Mouse (Mus musculus) embryonic facial prominence, embryonic 15.5 days (tissue): ENCODE data around the gene Wdr46. TPM values are rescaled to one million over a fixed set of nuclear protein-coding genes. Genes with fewer than 3 reads are reported as not detected.
"Not testable (repeated sequence)": the region's sequence is repeated elsewhere in the genome, so short reads cannot be mapped to it uniquely, and the experiment has no call there.

Source experiments
- ATAC-seq: fragments of 200-750 bp; cut with Nextera tagmentation; 2 replicates; pipeline ENCODE4 v1.8.0; 2017; ENCODE audit warnings: low read depth, moderate TSS enrichment; ENCODE audit not compliant: insufficient number of reproducible peaks, low FRiP score, low TSS enrichment
- H3K27ac ChIP-seq: fragments of 300-500 bp; sonication (generic); replicated peaks from 2 replicates; pipeline ENCODE4 v1.5.1; 2015; ENCODE audit warnings: mild to moderate bottlenecking, inconsistent platforms
- H3K27me3 ChIP-seq: fragments of 300-500 bp; sonication (generic); 2 replicates; pipeline ENCODE4 v1.6.1; 2015; ENCODE audit warnings: inconsistent platforms
- H3K36me3 ChIP-seq: fragments of 300-500 bp; sonication (generic); 2 replicates; pipeline ENCODE4 v1.6.1; 2015; ENCODE audit warnings: mild to moderate bottlenecking, inconsistent platforms
- H3K4me1 ChIP-seq: fragments of 300-500 bp; sonication (generic); 2 replicates; pipeline ENCODE4 v1.6.1; 2015; ENCODE audit warnings: inconsistent platforms
- H3K4me2 ChIP-seq: fragments of 300-500 bp; sonication (generic); replicated peaks from 2 replicates; pipeline ENCODE4 v1.6.1; 2015; ENCODE audit warnings: mild to moderate bottlenecking, inconsistent platforms
- H3K4me3 ChIP-seq: fragments of 300-500 bp; sonication (generic); replicated peaks from 2 replicates; pipeline ENCODE4 v1.5.1; 2015; ENCODE audit warnings: mild to moderate bottlenecking, inconsistent platforms
- H3K9ac ChIP-seq: fragments of 300-500 bp; sonication (generic); 2 replicates; pipeline ENCODE4 v1.6.1; 2015; ENCODE audit warnings: inconsistent platforms
- H3K9me3 ChIP-seq: fragments of 300-500 bp; sonication (generic); replicated peaks from 2 replicates; pipeline ENCODE4 v1.6.1; 2016; ENCODE audit warnings: inconsistent platforms
- WGBS: fragments of 180-500 bp; shearing (Covaris S2); methylation state at CpG from one replicate; pipeline ENCODE4 v1.1.7; 2015; 5-methylcytosine and 5-hydroxymethylcytosine counted together
- polyA plus RNA-seq: library from polyadenylated mRNA; unstranded; fragments of >200 nt; fragmentation: Nextera tagmentation; extraction: Ambion mirVana; gene quantifications from 2 replicates; pipeline ENCODE4 v1.2.1, GENCODE M21; 2015

The Wdr46 gene
- polyA plus RNA-seq, 1 experiment from 2014 or later, result 36.5 TPM

DNA sequence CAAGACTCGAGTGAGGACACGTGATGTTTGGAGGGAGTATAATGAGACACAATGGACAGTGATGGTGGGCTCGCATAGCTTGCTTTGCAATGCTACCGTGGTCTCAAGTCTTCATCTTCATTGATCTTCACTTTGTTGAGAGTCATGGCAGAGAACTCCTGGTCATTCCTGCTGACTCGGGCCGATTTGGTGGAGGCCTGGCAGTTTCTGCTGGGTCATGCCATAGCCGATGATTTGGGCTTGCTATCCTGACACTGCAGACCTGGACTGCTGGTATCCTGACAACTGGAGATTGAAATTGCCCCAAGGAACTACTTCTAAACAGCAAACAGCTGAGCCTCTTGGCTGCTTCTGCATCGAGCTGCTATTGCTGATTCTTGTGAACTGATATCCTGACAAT is 54.5 kb downstream of the Wdr46 start:
- 84% methylated on average over 8 of the region's 8 CpGs for WGBS
- no peak for ATAC-seq
- H3K36me3 ChIP-seq, result no peaks in the 10 kb centered on the region
- no peaks in the 10 kb centered on the region for H3K9me3 ChIP-seq
- H3K4me2 ChIP-seq, result no peak overlapping the region
- H3K4me3 ChIP-seq, result no peak overlapping the region
- no peak overlapping the region for H3K9ac ChIP-seq
- H3K27ac ChIP-seq, result no peak overlapping the region
- H3K27me3 ChIP-seq, result peaks cover 18% of the 10 kb centered on the region
- H3K4me1 ChIP-seq, result peaks cover 9% of the 10 kb centered on the region

DNA sequence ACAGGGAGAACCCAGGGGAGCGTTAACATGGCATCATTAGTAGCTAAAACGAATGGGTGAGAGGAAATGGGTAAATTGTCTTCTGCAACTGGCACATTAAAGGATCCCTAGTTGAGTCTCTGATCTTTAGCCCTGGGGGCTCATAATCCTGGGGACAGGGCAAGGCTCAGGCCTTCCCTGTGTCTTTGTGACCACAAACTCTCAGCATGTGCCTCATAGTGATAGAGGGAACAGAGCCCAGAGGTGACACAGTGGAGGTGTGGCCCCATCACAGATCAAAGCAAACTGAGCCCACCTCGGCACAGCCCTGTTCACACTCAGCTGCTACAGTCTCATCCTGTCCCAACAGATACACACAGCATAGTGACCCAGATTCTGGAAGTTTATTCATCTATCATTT is 55.2 kb downstream of the Wdr46 start:
- no peak overlapping the region for H3K4me2 ChIP-seq
- no peak overlapping the region for H3K9ac ChIP-seq
- no peaks in the 10 kb centered on the region for H3K9me3 ChIP-seq
- WGBS, result 62% methylated on average over 3 of the region's 3 CpGs
- no peaks in the 10 kb centered on the region for H3K36me3 ChIP-seq
- ATAC-seq, result no peak
- H3K4me1 ChIP-seq, result peaks cover 15% of the 10 kb centered on the region
- no peak overlapping the region for H3K27ac ChIP-seq
- H3K4me3 ChIP-seq, result no peak overlapping the region
- H3K27me3 ChIP-seq, result peaks cover 25% of the 10 kb centered on the region

DNA sequence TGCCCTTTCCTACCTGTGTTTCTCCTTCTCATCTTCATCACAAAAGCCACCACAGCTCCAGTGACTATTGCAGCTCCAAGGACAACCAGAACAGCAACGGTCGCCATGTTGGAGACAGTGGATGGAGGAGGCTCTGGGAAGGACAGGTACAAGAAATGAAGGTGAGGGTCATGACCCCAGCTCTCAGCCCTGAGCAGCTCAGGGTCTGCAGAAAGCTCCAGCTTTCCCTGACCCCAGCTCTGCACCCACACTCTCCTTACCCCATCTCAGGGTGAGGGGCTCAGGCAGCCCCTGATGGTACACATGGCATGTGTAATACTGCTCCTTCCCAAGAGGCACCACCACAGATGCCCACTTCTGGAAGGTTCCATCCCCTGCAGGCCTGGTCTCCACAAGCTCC is 56.6 kb downstream of the Wdr46 start:
- H3K4me2 ChIP-seq, H3K27ac ChIP-seq, ATAC-seq: not testable (repeated sequence)

DNA sequence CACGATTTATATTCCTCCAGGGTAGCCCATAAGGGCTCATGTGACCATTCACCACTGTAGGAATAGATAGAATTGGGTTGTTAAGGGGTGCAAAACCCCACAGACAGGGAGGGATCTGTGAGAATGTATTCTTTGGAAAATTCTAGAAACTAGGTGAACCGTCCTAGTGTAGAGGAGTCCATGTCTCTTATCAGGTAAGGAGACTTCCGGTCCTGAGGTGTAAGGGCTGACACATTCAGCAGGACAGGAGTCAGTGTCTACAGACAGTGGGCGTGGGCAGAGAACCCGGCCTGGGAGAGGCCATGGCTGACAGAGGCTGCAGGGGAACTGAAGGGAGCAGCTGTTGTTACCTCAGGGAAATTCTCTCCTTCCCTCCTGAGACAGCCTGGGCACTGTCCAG is 58.2 kb downstream of the Wdr46 start:
- not testable (repeated sequence) for H3K27ac ChIP-seq, H3K4me3 ChIP-seq, H3K9ac ChIP-seq, H3K9me3 ChIP-seq, H3K4me2 ChIP-seq, ATAC-seq, H3K36me3 ChIP-seq
- Histone ChIP-seq H3K27me3 (peaks cover 43% of the 10 kb centered on the region), H3K4me1 (peaks cover 15% of the 10 kb centered on the region)
- 48% methylated on average over 5 of the region's 5 CpGs for WGBS

More for the DNA sequence above, 56.6 kb downstream of the Wdr46 start:
- not testable (repeated sequence) for H3K9me3 ChIP-seq, H3K4me3 ChIP-seq, H3K9ac ChIP-seq, H3K36me3 ChIP-seq
- Histone ChIP-seq H3K4me1 (peaks cover 15% of the 10 kb centered on the region), H3K27me3 (peaks cover 39% of the 10 kb centered on the region)
- WGBS, result 89% methylated on average over 2 of the region's 2 CpGs

Other genes with a start within 250 kb of the Wdr46 start
- gene March2, start 222.0 kb upstream of the Wdr46 start, polyA plus RNA-seq, result 58.6 and 60.6 TPM in 2 replicates
- 269 and 325 TPM in 2 replicates for gene Rab11b, start 180.1 kb upstream of the Wdr46 start, polyA plus RNA-seq
- 58.8 and 67.2 TPM in 2 replicates for gene Angptl4, start 158.8 kb upstream of the Wdr46 start, polyA plus RNA-seq
- gene Kank3, start 130.1 kb upstream of the Wdr46 start, polyA plus RNA-seq, result 45.3 and 45.8 TPM in 2 replicates
- gene Rps28, start 116.1 kb upstream of the Wdr46 start, polyA plus RNA-seq, result 998 and 1,000 TPM in 2 replicates
- gene Ndufa7, start 116.1 kb upstream of the Wdr46 start, polyA plus RNA-seq, result 432 and 453 TPM in 2 replicates
- gene Cd320, start 97.6 kb upstream of the Wdr46 start, polyA plus RNA-seq, result 57.3 and 59.6 TPM in 2 replicates
- not detected in 2 replicates for gene Gm7029, start 66.8 kb upstream of the Wdr46 start, polyA plus RNA-seq
- gene Kifc1, start 50.0 kb upstream of the Wdr46 start, polyA plus RNA-seq, result 6.7 and 6.8 TPM in 2 replicates
- 0.55 and 0.58 TPM in 2 replicates for gene Platr17, start 35.5 kb upstream of the Wdr46 start, polyA plus RNA-seq
- 48.5 and 51.7 TPM in 2 replicates for gene Daxx, start 31.2 kb upstream of the Wdr46 start, polyA plus RNA-seq
- gene Tapbp, start 24.8 kb upstream of the Wdr46 start, polyA plus RNA-seq, result 40.2 and 49.3 TPM in 2 replicates
- gene Zbtb22, start 24.8 kb upstream of the Wdr46 start, polyA plus RNA-seq, result 15.8 and 17.8 TPM in 2 replicates
- gene Rgl2, start 11.1 kb upstream of the Wdr46 start, polyA plus RNA-seq, result 57.1 and 64.4 TPM in 2 replicates
- gene Pfdn6, start 317 bp upstream of the Wdr46 start, polyA plus RNA-seq, result 145 and 163 TPM in 2 replicates
- gene B3galt4, start 10.8 kb downstream of the Wdr46 start, polyA plus RNA-seq, result 6.0 and 8.5 TPM in 2 replicates
- gene Vps52, start 15.2 kb downstream of the Wdr46 start, polyA plus RNA-seq, result 48.9 and 57.2 TPM in 2 replicates
- gene Rps18, start 15.3 kb downstream of the Wdr46 start, polyA plus RNA-seq, result 1,731 and 1,878 TPM in 2 replicates
- gene H2-K1, start 59.7 kb downstream of the Wdr46 start, polyA plus RNA-seq, result 29.0 and 31.1 TPM in 2 replicates
- 26.0 and 26.9 TPM in 2 replicates for gene Ring1, start 84.0 kb downstream of the Wdr46 start, polyA plus RNA-seq
- gene H2-Ke6, start 87.4 kb downstream of the Wdr46 start, polyA plus RNA-seq, result 54.1 and 57.4 TPM in 2 replicates
- gene Slc39a7, start 91.0 kb downstream of the Wdr46 start, polyA plus RNA-seq, result 229 and 234 TPM in 2 replicates
- 53.0 and 54.6 TPM in 2 replicates for gene Rxrb, start 91.2 kb downstream of the Wdr46 start, polyA plus RNA-seq
- gene Col11a2, start 98.8 kb downstream of the Wdr46 start, polyA plus RNA-seq, result 53.2 and 64.3 TPM in 2 replicates
- 0.54 and 0.89 TPM in 2 replicates for gene H2-Oa, start 151.7 kb downstream of the Wdr46 start, polyA plus RNA-seq
- gene H2-DMa, start 178.9 kb downstream of the Wdr46 start, polyA plus RNA-seq, result 14.0 and 15.3 TPM in 2 replicates
- gene Brd2, start 182.0 kb downstream of the Wdr46 start, polyA plus RNA-seq, result 118 and 122 TPM in 2 replicates
- gene H2-DMb2, start 202.6 kb downstream of the Wdr46 start, polyA plus RNA-seq, result 0.61 and 0.93 TPM in 2 replicates
- gene H2-DMb1, start 212.4 kb downstream of the Wdr46 start, polyA plus RNA-seq, result 3.2 and 3.8 TPM in 2 replicates
- 10.7 and 11.9 TPM in 2 replicates for gene Tap1, start 246.9 kb downstream of the Wdr46 start, polyA plus RNA-seq
- 3.3 and 4.4 TPM in 2 replicates for gene Psmb9, start 247.1 kb downstream of the Wdr46 start, polyA plus RNA-seq